Mouse (Mus musculus) heart, adult 10 weeks (tissue): Measurements from ENCODE around the gene Gm29776. TPM values are rescaled to one million over a fixed set of nuclear protein-coding genes. Genes with fewer than 3 reads are reported as not detected.

ENCODE experiments used
- polyA plus RNA-seq: library from polyadenylated mRNA; stranded (reverse); fragments of 350-450 nt; fragmentation: Illumina TruSeq; extraction: RNeasy Lipid Tissue Mini Kit (QIAGEN cat#74804); gene quantifications from one replicate; pipeline ENCODE4 v1.2.3, GENCODE M21; 2014; ENCODE audit warnings: low read depth, low replicate concordance

The Gm29776 gene
- not detected for polyA plus RNA-seq

GRCm38 (mm10) chr14:54698733-54699132, at the start of gene Gm29776:
TSS of gene Gm29776 (minus strand) at chr14:54698833.

GRCm38 (mm10) chr14:54712074-54712473, 13.4 kb upstream of the Gm29776 start, which contains the start of gene Cebpe:
TSS of gene Cebpe (minus strand) at chr14:54712174.

GRCm38 (mm10) chr14:54686522-54687143, 12.0 kb downstream of the Gm29776 start, which contains the start of gene Acin1:
TSS of gene Acin1 (minus strand) at chr14:54686931.

GRCm38 (mm10) chr14:54686063-54686521, 12.5 kb downstream of the Gm29776 start, which contains the start of gene 1700123O20Rik:
TSS of gene 1700123O20Rik (plus strand) at chr14:54686216.

Other genes with a start within 250 kb of the Gm29776 start
- 37.3 TPM for gene Lrp10, start 234.7 kb downstream of the Gm29776 start, polyA plus RNA-seq
- gene Rem2, start 222.7 kb downstream of the Gm29776 start, polyA plus RNA-seq = not detected
- gene Prmt5, start 181.3 kb downstream of the Gm29776 start, polyA plus RNA-seq = 33.3 TPM
- gene Haus4, start 144.2 kb downstream of the Gm29776 start, polyA plus RNA-seq = 4.4 TPM
- gene Ajuba, start 121.3 kb downstream of the Gm29776 start, polyA plus RNA-seq = 6.6 TPM
- gene 4931414P19Rik, start 92.8 kb downstream of the Gm29776 start, polyA plus RNA-seq = 4.7 TPM
- gene Psmb5, start 80.8 kb downstream of the Gm29776 start, polyA plus RNA-seq = 173 TPM
- not detected for gene Psmb11, start 77.4 kb downstream of the Gm29776 start, polyA plus RNA-seq
- gene Gm17606, start 57.9 kb downstream of the Gm29776 start, polyA plus RNA-seq = not detected
- 0.58 TPM for gene Cdh24, start 57.5 kb downstream of the Gm29776 start, polyA plus RNA-seq
- 15.0 TPM for gene 1700123O20Rik, start 12.6 kb downstream of the Gm29776 start, polyA plus RNA-seq
- gene Acin1, start 11.9 kb downstream of the Gm29776 start, polyA plus RNA-seq = 103 TPM
- gene Cebpe, start 13.3 kb upstream of the Gm29776 start, polyA plus RNA-seq = not detected
- gene Slc7a8, start 83.1 kb upstream of the Gm29776 start, polyA plus RNA-seq = 2.3 TPM
- not detected for gene Rnf212b, start 115.3 kb upstream of the Gm29776 start, polyA plus RNA-seq
- 4.2 TPM for gene Homez, start 172.1 kb upstream of the Gm29776 start, polyA plus RNA-seq
- 6.7 TPM for gene Ppp1r3e, start 178.7 kb upstream of the Gm29776 start, polyA plus RNA-seq
- gene Bcl2l2, start 184.5 kb upstream of the Gm29776 start, polyA plus RNA-seq = 44.0 TPM
- gene Gm20521, start 184.6 kb upstream of the Gm29776 start, polyA plus RNA-seq = not detected
- 80.5 TPM for gene Pabpn1, start 193.7 kb upstream of the Gm29776 start, polyA plus RNA-seq
- 7.5 TPM for gene Slc22a17, start 214.3 kb upstream of the Gm29776 start, polyA plus RNA-seq
- gene Efs, start 227.3 kb upstream of the Gm29776 start, polyA plus RNA-seq = 2.7 TPM
- gene Il25, start 233.9 kb upstream of the Gm29776 start, polyA plus RNA-seq = not detected
- gene Cmtm5, start 237.4 kb upstream of the Gm29776 start, polyA plus RNA-seq = 1.1 TPM